Mouse (Mus musculus): ENCODE measurements at regions not wholly inside any gene's neighbourhood (a gene's known extent, or its start where the extent isn't known, plus 50 kb on each side); places are given as distances from the start of the nearest gene placed in this dataset.

GRCm38 (mm10) chr13:71166226-71166625 is 324.6 kb upstream of the Adamts16 start:
- TF ChIP-seq CTCF (IDR thresholded peaks at IDR 0.05; ENCODE audit: low read depth, low read length): no peak
- no peak for TF ChIP-seq GATA2 (IDR thresholded peaks at IDR 0.05; ENCODE audit: borderline replicate concordance, low read depth, low read length)
- TF ChIP-seq GATA1 (IDR thresholded peaks at IDR 0.05; ENCODE audit: borderline replicate concordance, low read length): no peak
- TF ChIP-seq POLR2AphosphoS5 (IDR thresholded peaks at IDR 0.05; ENCODE audit: insufficient replicate concordance, low read depth, low read length): no peak
- TF ChIP-seq TAL1 (conservative IDR thresholded peaks at IDR 0.05; ENCODE audit: low read depth, low read length): no peak

Data from G1E (cell line).